Comparison of ENCODE assay signal across 18 mouse cellular contexts in the genomic region with DNA sequence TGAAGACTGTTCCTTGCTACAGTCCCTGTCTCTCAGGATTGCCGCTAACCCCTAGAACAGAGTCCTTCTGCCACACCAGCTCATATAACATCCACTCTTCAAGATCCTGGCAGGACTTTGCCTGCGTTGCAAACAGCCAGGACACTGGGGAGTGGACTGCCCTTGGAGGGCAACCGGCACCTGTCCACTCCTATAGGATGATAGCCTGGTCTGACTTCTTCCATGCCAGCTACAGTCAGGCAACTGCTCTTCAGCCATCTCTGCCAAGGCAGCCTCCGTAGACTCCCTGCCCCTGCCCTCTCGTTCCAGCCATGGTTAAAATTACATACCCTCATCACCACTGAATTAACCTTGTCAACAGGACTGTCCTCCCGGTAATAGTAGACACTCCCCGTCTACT. TPM values are rescaled to one million over a fixed set of nuclear protein-coding genes. Genes with fewer than 3 reads are reported as not detected.
"Had no signal": no experiment of that assay in that cellular context is flagged by ENCODE, and none has a peak within 500 bp of the region (broad histone marks: within the 10 kb centered on the region; RNA-seq: fewer than 3 reads in every experiment).

No protein-coding gene starts in this region.

- ATAC-seq: lung, postnatal 0 days; midbrain, embryonic 13.5 days had no signal

- H3K4me3 ChIP-seq: limb, embryonic 13.5 days; liver, embryonic 15.5 days; midbrain, embryonic 13.5 days had no signal

- H3K27me3 ChIP-seq: limb, embryonic 13.5 days; liver, embryonic 15.5 days; midbrain, embryonic 13.5 days had no signal

- H3K36me3 ChIP-seq: limb, embryonic 13.5 days; liver, embryonic 15.5 days; midbrain, embryonic 13.5 days had no signal

- DNase-seq: kidney, adult 11 months; left cerebral cortex, postnatal 4 days; lung, adult 2 months; lung, postnatal 36 days; right cerebral cortex, postnatal 14 days; thymus, postnatal 36 days had no signal

- H3K27ac ChIP-seq: limb, embryonic 13.5 days; liver, embryonic 15.5 days; midbrain, embryonic 13.5 days had no signal

RNA-seq across cellular contexts. Expression of a gene that starts 3.9 kb away (rescaled TPM):
- total RNA-seq: layer of hippocampus, adult 18-20 months; layer of hippocampus, postnatal 10 days; left cerebral cortex, postnatal 4 days; midbrain, postnatal 0 days had no signal
- polyA plus RNA-seq: limb, embryonic 13.5 days; liver, adult 2 months; liver, embryonic 15.5 days; lung, postnatal 0 days; midbrain, embryonic 13.5 days; midbrain, postnatal 0 days; neural tube, embryonic 14.5 days; small intestine, adult 2 months; stomach, embryonic 16.5 days; thymus, postnatal 0 days had no signal

RNA-seq across cellular contexts. Expression of a gene that starts 46.0 kb away (rescaled TPM):
- total RNA-seq: left cerebral cortex, postnatal 4 days; liver, adult 2 months; midbrain, postnatal 0 days had no signal
- polyA plus RNA-seq: limb, embryonic 13.5 days; liver, adult 2 months; liver, embryonic 15.5 days; lung, adult 2 months; midbrain, embryonic 13.5 days; midbrain, postnatal 0 days; neural tube, embryonic 14.5 days; small intestine, adult 2 months had no signal
